Mouse (Mus musculus): Measurements from ENCODE around the gene Prlhr.

Prlhr gene

DNA sequence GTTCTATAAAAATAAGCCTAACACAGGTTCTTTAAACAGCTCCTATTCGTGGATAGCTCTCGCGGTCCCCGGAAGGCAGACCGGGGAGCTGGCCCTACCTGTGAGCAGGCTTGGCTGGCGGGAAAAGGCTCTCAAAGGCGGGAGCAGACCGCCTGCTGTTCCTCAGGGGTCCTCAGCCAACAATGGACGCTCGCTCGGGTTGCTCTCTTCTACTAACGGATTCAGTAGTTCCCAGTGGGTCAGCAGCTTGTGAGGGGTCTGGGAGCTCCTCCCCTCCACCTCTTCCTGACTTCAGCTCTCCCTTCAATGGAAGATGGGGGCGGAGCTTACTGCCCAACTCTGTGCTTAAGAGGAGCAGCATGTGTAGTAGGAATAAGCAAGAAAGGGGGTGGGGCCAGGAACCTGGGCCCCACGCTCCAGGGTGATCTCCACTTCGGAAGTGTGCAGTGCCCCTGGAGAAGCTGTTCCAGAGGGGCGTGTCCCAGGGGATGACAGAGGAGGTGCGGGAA, at the start of gene Prlhr:
TSS of gene Prlhr (minus strand) at position 51 of the 509 bp plus-strand sequence.
- DNase-seq (ENCODE audit: low spot score): no peak

DNA sequence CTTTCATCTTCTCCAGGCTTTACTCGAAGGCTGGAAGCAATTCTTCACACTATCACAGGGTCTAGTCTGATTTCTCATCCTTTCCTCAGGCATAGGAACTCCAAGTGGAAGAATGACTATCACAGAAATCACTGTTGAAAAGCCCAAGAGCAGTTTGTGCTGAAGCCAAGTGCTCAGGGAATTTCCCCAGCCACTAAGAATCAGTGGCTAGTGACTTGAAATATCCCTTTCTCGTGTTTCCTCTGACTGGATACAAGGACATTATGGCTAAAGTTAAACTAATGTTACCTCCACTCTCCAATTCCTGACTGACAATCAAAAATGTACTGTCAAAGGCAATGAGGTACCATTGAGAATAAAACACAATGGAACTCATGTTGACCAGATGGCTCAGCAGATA, 47.0 kb upstream of the Prlhr start:
- DNase-seq (ENCODE audit: low spot score): no peak

DNA sequence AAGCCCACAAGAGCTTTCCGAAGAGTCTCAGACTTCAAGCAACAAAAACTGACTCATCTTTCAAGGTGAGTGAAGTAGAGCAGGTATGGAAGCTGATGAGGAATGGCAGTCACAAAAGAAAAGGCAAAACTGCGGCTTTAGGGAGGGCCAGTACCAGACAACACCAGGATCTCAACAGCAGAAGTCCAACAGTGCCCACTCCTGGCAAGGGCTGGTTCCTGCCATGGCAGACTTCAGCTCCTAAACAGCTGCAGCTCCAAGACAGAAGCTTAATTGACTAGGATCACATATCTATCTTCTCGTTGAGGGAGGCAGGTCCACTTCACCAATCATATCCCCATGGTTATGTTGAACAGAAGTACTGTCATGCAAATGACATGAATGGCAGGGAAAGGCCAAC, 45.3 kb upstream of the Prlhr start:
- DNase-seq (ENCODE audit: low spot score): no peak

DNA sequence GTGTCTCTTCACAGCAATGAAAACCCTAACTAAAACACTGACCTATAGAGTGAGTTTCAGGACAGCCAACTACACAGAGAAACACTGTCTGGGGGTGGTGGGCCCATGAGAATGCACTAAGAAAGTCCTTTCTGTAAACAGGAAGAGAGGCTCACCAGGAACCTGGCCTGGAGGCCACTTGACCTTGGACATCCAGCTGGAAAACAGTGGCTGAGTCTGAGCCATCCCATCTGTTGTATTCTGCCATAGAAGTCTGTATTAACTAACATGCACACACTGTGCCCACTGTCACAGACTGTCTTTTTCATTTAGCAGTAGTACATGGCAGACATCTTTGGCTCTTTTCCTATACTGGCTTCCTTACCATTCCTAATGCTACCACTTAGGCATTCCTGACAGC, 32.1 kb upstream of the Prlhr start:
- no peak for DNase-seq (ENCODE audit: low spot score)

DNA sequence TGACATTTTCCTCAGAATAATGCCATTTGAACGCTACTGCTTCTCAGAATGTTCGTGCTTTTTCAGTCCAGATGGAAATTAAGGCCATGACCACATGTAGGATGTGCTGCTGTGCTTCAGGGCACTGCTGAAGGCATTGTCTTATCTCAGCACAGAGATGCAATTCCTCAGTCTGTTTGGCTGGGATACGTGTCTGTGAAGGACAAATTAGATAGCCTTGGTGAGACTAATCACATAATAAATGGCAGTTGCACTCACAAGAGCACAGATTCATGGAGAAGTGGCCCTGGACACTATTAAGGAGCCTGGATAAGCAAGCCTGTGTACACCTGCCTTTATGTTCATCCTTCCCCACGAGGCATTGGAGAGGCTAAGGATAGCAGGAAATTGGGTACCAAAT, 29.1 kb upstream of the Prlhr start:
- no peak for DNase-seq (ENCODE audit: low spot score)

DNA sequence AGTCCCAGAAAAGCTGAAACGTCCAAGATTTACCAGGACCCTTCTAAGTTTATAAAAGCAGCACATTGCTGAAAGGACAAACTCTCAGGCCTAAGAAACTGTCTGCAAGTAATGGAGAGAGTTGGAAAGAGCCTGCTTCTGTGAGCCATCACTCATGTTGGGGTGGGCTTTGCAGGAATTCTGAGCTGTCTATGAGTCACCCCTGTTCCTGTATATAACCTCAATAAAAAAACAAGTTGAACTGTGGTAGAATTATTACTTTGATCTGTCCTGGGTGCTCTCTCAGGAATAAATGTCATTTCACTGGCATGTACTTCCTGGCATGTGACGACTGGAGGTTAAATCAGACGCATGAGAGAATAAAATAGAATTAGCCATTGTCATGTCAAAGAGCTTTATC, 27.7 kb upstream of the Prlhr start:
- DNase-seq (ENCODE audit: low spot score): no peak

DNA sequence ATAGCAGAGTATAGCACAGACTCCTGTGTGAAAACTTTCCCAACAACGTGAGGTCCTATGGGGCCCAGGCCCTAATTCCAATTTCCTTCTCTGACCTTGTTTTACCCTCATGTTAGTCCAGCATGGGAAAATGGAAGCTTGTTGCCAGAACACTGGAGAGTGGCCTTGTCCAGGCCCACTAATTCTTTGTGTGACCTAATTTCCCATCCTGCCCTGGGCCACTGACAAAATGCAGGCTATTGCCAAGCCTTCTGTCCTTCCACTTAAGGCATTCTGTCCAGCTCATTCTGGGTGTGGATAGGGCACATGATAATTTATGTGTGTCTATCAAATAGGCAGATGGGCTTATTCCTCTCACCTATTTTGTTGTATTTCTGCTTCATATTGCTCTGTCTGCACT, 21.5 kb upstream of the Prlhr start:
- DNase-seq (ENCODE audit: low spot score): no peak

DNA sequence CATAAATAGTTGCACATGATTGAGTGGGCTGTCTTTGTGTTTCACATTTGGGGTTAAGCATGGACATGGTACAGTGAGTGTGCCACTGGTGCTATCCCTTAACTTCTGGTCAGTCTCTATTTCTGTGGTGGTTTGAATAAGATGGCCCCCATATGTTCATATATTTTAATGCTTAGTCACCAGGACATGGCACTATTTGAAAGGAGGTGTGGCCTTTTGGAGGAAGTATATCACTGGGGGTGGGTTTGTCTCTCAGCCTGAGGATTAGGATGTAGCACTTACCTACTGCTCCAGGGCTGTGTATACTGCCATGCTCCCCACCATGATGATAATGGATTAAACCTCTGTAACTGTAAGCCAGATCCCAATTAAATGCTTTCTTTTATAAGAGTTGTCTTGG, 17.2 kb upstream of the Prlhr start:
- no peak for DNase-seq (ENCODE audit: low spot score)

DNA sequence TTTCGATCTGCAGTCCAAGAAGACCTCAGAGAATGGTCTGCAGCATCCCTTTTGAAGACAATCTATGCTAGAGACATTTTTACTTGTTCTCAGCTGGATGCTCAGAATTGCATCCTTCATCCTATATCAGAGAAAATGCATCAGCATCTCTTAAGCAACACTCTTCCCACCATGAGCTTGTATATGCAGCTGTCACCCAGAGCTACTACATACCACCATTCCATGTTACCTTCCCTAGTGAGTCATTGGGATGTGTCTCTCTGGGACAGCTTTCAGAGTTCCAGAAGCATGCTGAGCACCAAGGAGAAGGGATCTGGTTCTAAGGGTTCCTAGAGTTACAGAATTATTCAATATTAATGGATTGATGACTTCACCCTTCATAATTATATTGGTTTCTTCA, 10.8 kb upstream of the Prlhr start:
- no peak for DNase-seq (ENCODE audit: low spot score)

DNA sequence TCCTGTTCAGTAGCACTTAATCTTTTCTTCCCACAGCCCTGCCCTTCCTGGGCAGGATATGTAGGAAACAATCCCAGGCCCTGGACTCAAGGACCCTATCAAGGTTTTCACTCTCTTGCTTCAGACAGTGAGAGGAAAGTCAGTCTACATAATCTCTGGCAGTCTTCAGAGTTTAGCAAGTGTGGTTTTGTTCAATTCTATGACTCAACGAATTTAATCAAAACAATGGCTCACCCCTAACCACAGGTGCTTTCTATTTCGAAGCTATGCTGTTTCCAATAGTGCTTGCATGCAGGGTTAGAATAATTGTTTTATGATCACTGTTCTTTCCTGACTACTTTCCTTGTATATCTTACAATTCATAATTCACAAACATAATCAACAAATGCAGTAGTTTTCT, 9.7 kb upstream of the Prlhr start:
- no peak for DNase-seq (ENCODE audit: low spot score)

DNA sequence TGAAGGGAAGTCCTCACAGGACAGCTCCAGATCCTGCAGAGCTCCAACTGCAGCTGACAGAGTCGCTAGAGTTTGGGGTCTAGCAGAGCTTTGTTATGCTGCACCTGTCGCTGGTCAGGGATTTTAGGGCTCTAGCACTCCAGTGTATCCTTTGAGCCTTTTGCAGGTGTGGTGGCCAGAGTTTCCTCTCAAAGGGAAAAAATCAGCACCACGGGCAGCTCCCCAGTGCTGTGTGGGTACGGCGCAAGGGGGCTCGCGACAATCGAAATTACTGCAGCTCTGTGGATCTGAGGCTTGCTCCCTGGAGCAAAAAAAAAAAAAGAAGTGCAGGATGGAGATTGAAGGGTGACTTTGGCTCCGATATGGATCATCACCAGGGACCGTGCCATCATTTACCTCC, 742 bp upstream of the Prlhr start:
- peak; percentile 28 for DNase-seq (ENCODE audit: low spot score)

DNA sequence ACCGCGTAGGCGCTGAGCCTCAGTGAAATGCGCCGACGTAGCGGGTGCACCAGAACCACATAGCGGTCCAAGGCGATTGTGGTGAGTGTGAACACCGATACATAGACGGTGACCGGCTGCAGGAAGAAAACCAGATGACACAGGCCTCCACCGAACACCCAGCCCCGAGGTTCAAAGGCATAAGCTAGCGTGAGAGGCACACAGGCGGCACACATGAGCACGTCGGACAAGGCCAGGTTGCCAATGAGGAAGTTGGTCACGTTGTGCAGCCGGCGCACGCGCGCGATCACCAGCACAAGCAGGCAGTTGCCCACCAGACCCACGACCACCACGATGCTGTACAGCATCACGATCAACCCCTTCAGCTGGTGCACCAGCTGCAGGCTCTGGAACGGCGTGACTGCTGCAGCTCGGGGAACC, 506 bp downstream of the Prlhr start:
- no peak for DNase-seq (ENCODE audit: low spot score)

DNA sequence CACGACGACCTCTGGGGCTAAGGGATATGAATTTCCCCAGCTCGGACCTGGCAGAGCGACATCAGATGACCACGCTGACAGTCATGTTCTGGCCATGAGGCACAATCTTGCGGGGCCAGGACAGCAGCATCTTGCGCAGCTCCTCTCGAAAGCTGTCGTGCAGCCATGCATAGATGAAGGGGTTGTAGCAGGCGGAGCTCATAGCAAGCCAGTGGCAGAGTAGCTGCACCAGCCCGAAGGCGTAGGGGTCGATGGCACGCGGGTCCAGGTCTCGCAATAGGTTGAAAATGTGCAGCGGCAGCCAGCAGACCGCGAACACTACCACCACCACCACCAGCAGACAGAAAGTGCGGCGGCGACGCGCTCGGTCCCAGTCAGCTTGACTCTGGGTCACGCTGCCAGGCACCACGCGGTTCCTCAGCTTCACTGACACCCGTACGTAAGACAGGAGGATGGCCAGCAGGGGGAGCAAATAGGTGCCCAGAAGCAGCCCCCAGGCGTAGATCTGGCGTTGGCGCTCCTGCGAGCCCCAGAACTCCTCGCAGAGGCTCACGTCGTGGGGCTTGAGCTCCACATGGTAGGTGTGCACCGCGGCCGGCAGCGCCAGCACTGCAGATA, 1.0 kb downstream of the Prlhr start:
- no peak for DNase-seq (ENCODE audit: low spot score)

DNA sequence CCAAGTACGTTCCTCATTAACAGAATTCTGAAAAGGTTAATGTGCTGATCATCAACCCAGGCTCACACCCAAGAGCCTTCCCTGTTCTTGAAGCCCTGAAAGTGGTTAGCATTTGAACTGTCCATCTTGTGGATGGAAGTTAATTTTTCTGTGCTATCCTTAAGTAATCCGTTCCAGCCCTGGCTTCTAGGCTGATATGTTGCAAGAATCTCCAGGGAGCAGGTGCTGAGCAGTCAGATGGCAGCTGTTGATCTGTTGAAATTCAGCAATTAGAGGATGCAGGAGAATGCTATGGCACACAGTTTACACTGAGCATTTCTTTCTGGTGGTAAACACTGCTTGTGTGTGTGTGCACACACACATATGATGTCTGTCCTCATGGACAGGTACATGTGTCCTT, 2.4 kb downstream of the Prlhr start:
- no peak for DNase-seq (ENCODE audit: low spot score)

DNA sequence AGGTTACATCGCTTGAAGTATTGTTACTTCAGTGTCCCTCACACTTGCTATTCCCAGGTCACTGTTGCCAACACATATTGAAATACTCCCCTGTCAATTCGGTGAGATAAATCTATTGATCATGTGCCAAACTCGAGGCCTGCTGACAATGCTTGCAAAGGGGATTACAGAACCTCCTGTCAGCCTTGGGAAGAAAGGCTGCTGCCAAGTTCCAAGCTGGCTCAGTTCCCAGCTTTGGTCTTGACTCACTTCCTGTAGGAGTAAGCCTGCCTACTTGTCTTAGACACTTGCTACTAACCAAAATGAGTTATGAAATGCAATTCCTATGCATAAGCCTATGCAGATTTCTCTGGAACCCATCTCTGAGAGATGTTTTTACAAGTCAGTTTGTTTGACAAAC, 4.2 kb downstream of the Prlhr start:
- no peak for DNase-seq (ENCODE audit: low spot score)

DNA sequence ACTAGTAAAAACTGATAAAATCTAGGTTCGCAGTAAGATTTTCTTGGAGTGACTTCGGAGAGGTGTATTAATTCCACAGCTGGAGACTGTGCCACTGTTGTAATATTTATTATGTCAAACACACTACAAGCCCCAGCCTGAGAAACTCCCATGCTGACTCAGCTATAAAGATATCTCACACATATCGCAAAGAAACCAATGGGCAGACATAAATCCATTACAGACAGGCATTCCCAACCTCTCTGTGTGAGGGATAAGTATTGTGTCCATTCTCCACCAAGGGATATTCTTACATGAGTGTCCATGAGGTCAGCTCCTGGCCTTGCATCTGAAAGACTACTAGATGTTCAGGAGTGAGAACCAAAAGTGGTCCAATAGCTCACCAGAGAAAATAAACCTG, 4.7 kb downstream of the Prlhr start:
- no peak for DNase-seq (ENCODE audit: low spot score)

DNA sequence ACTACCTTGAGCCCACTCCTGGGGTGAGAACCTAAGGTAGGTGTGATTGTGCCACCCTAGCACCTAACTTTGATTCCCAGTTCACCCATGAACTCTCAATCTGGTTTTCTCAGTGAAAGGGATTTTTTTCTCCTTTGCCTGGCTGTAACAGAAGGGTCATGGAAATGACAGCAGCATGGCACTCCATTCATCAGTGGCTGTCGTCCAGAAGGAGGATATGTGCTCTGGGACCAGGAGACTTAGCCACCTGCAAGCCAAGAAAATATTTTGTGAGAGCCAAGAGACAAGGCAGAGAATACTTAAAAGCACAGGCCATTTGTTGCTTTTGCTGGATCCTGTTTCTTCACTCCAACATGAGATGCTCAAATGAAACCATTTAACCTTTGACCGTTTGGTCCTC, 6.6 kb downstream of the Prlhr start:
- DNase-seq (ENCODE audit: low spot score): no peak

DNA sequence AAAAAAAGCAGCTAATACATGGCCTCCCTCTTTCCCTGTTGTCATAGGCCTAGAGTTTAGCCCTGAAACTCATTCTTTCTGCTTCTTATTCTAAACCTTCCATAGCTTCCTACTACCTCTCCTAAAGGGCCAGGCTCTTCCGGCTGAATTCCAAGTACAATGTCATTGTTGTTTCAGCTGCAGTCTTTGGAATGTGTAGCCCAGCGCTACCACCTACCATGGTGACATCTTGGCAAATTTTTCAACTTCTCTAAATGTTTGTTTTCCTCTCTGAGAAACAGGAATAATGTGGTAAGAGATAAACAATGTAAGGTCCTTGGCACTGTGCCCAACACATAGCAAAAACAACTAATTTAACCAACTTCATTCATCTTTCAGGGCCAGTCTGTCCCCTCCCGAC, 8.4 kb downstream of the Prlhr start:
- DNase-seq (ENCODE audit: low spot score): no peak

DNA sequence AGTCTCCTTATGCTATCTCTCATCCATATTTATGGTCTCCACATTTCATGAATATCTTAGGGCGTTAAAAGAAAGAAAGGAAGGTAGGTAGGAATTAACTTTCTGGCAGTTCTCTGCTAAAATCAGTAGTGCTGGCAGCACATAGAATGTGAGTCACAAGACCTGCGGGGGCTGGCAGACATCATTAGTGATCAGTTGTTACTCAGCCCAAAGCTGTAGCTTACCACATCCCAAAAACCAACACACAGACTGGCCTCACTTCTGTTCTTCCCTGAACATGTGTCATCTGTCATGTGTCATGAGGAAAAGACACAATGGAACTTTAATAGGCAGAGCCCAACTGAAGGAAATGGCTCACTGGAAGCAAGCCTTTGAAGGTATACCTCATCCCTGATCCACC, 9.0 kb downstream of the Prlhr start:
- DNase-seq (ENCODE audit: low spot score): no peak

DNA sequence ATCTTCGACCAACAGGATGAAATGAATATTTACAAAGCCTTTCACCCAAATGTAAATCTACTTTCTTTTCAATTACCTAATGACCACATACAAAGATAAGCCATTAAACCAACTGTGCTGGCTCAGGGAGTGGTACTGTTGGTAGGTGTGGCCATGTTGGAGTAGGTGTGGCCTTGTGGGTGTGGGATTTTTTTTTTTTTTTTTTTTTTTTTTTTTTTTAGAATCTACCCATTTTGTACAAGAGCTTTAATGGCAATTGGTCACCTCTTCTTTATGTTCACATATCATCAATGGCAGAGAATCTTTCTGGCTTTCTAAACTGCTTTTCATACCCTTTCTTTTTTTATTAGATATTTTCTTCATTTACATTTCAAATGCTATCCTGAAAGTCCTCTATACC, 12.3 kb downstream of the Prlhr start:
- no peak for DNase-seq (ENCODE audit: low spot score)

DNA sequence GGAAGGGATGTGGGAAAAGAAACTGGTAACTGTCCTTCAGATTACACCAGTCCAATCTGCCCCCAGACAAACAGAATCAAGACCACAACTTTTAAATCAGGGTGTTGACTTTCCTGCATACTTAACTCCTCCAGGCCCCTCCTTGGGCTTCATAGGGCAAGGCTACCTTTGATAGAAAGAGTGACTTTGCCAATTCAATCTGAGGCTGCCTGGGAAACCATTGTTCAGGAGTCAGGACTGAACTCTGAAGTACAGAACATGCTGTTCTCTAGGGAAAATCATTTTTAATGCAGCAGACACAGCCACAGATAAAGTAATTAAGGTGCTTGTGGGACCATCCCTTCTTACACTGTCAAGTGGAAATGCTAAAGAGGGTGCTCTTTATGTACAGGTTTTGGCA, 27.6 kb downstream of the Prlhr start:
- DNase-seq (ENCODE audit: low spot score): no peak

DNA sequence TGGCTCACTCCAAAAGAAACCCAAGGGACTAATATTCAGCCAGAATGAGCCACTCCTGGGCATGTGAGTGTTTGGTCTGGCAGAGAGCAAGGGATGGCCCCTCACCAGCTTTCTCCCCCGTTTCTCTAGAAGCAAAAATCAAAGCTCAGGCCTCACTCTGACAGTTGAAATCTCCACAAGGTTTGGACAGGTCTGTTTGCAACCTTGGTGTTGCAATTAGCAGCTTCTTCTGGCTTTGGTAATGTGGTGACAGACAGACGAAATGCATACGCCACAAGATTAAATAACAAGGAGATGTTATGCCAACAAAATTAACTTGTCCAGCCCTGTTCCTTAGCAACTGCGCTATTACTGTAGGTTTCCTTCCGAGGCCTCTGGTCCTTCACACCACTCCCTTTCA, 28.0 kb downstream of the Prlhr start:
- no peak for DNase-seq (ENCODE audit: low spot score)

DNA sequence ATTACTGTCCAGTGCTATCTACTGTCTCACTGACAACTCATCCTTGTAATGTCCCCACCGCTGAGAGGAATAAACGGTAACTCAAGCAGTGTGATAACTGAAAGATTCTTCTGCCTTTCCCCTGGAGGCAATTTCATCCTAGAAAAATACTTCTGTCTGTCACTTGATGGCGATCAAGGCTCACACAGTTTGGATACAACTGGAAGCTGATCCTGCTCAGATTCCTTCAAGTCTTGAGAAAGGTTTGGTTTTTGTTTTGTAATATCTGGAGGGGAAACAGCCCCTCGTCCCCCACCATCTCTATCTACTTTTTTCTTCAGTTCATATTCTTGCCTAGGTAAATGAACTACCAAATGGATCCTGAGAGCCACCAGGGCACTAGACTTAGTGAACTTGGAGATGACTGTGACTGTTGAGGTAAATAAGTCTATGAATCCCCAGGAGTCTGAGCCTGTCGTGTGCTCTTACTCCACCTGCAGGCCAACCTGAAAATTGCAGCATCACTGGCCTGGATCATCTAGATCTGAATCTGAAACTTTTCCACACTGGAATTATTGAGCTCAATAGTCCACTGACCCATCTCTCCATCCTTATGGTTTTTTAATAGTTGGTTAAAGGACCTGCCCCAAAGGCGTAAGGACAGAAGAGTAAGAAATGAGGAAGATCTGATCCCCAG, 30.4 kb downstream of the Prlhr start:
- DNase-seq (ENCODE audit: low spot score): no peak
